31 mouse cellular contexts compared by ENCODE assay signal in genomic region chr19:32229776-32230175, GRCm38 (mm10).
DNase-seq lines count a peak whose midpoint lies in the region; ATAC-seq lines count a peak whose summit lies in the region.
"Had no signal": no experiment of that assay in that cellular context is flagged by ENCODE, and none has a peak within 500 bp of the region (broad histone marks: within the 10 kb centered on the region; RNA-seq: fewer than 3 reads in every experiment).

No protein-coding gene starts in this region.

- DNase-seq in gastrocnemius, postnatal 25 days: peak; percentile 2
- no peak for DNase-seq in gastrocnemius, adult 8-10 months (ENCODE audit: low spot score in 2 of 2)
- DNase-seq in adrenal gland, postnatal 14 days: peak; percentile 73
- DNase-seq in lung, postnatal 14 days: no peak
- DNase-seq: B cell, adult 2 months; cerebellum, adult 11-12 months; cerebellum, adult 8-10 months; cerebellum, postnatal 10 days; cerebellum, postnatal 36 days; embryo, embryonic 11 days; gastrocnemius, adult 2 months; gastrocnemius, postnatal 36 days; heart, postnatal 14 days had no signal

- no peak for ATAC-seq in megakaryocyte, adult 5-6 weeks (ENCODE audit: poor library complexity, severe bottlenecking)
- no peak for ATAC-seq in erythroid progenitor cell, adult 5-6 weeks (replicated peaks; ENCODE audit: low FRiP score, poor library complexity, severe bottlenecking)
- ATAC-seq: forebrain, embryonic 13.5 days; forebrain, embryonic 16.5 days; intestine, postnatal 0 days; Patski had no signal

- H3K4me1 ChIP-seq in megakaryocyte, embryonic 14.5 days: peaks cover 88% of the 10 kb centered on the region
- H3K4me1 ChIP-seq: forebrain, embryonic 13.5 days; hindbrain, embryonic 12.5 days; hindbrain, embryonic 15.5 days had no signal

- no peaks in the 10 kb centered on the region for H3K27me3 ChIP-seq in megakaryocyte, embryonic 14.5 days (replicated peaks)
- H3K27me3 ChIP-seq: CH12.LX; embryonic facial prominence, embryonic 13.5 days; forebrain, embryonic 13.5 days; heart, embryonic 13.5 days; hindbrain, embryonic 12.5 days; hindbrain, embryonic 15.5 days; Patski had no signal

- H3K4me3 ChIP-seq in megakaryocyte, embryonic 14.5 days (replicated peaks): peak overlapping the region; percentile 28
- H3K4me3 ChIP-seq: embryonic facial prominence, embryonic 10.5 days; embryonic facial prominence, embryonic 13.5 days; erythroblast, embryonic 14.5 days; forebrain, embryonic 10.5 days; forebrain, embryonic 13.5 days; gastrocnemius, adult 2 months; heart, adult 2 months; heart, embryonic 10.5 days; heart, embryonic 13.5 days; hindbrain, embryonic 12.5 days; hindbrain, embryonic 15.5 days had no signal

- H3K36me3 ChIP-seq in megakaryocyte, embryonic 14.5 days (replicated peaks; ENCODE audit: low read length): peaks cover 84% of the 10 kb centered on the region
- H3K36me3 ChIP-seq: embryonic facial prominence, embryonic 10.5 days; embryonic facial prominence, embryonic 13.5 days; forebrain, embryonic 10.5 days; heart, embryonic 10.5 days; heart, embryonic 13.5 days; hindbrain, embryonic 12.5 days; hindbrain, embryonic 15.5 days had no signal

- peaks cover 3% of the 10 kb centered on the region for H3K9me3 ChIP-seq in megakaryocyte, embryonic 14.5 days
- H3K9me3 ChIP-seq: embryonic facial prominence, embryonic 10.5 days; embryonic facial prominence, embryonic 13.5 days; forebrain, embryonic 10.5 days; forebrain, embryonic 13.5 days; G1E; heart, embryonic 10.5 days; heart, embryonic 13.5 days; hindbrain, embryonic 12.5 days; hindbrain, embryonic 15.5 days had no signal

Comparison
In these comparisons a context has a peak if more than half of its experiments do, and no peak if none do; other contexts are left out.
1. DNase-seq: peak in gastrocnemius, postnatal 25 days (single experiment) and adrenal gland, postnatal 14 days (single experiment); none in gastrocnemius, adult 8-10 months (0 of 2) and lung, postnatal 14 days (single experiment).